12 mouse cellular contexts compared by ENCODE assay signal in genomic region chr12:105016639-105017038, GRCm38 (mm10). TPM values are rescaled to one million over a fixed set of nuclear protein-coding genes. Genes with fewer than 3 reads are reported as not detected.
DNase-seq lines count a peak whose midpoint lies in the region; ATAC-seq lines count a peak whose summit lies in the region.
"Had no signal": no experiment of that assay in that cellular context is flagged by ENCODE, and none has a peak within 500 bp of the region (broad histone marks: within the 10 kb centered on the region; RNA-seq: fewer than 3 reads in every experiment).

No protein-coding gene starts in this region.

- 53% methylated on average over 10 of the region's 10 CpGs for WGBS in limb, embryonic 12.5 days
- 70% methylated on average over 10 of the region's 10 CpGs for WGBS in limb, embryonic 10.5 days
- 59% methylated on average over 10 of the region's 10 CpGs for WGBS in forebrain, embryonic 15.5 days
- 61% methylated on average over 10 of the region's 10 CpGs for WGBS in kidney, embryonic 16.5 days
- WGBS in neural tube, embryonic 15.5 days = 26% methylated on average over 10 of the region's 10 CpGs

- peak; percentile 63; the same call in 1 of the 2 replicates for ATAC-seq in limb, embryonic 12.5 days (ENCODE audit: insufficient number of reproducible peaks, insufficient read depth, low FRiP score, low TSS enrichment, low read depth)
- ATAC-seq in forebrain, embryonic 15.5 days (replicated peaks) = 0 out of 2 replicates have a peak, but pooled peaks have one; percentile 23
- ATAC-seq in kidney, embryonic 16.5 days (ENCODE audit: low FRiP score, low TSS enrichment) = peak; percentile 91
- ATAC-seq in neural tube, embryonic 15.5 days (ENCODE audit: low FRiP score) = peak; percentile 81

- 0 out of 2 replicates have a peak, but pooled peaks cover 4% of the 10 kb centered on the region for H3K27me3 ChIP-seq in limb, embryonic 12.5 days
- H3K27me3 ChIP-seq in limb, embryonic 10.5 days (ENCODE audit: low read depth, poor library complexity, severe bottlenecking) = peaks cover 9% of the 10 kb centered on the region
- no peaks in the 10 kb centered on the region for H3K27me3 ChIP-seq in forebrain, embryonic 15.5 days
- no peaks in the 10 kb centered on the region for H3K27me3 ChIP-seq in kidney, embryonic 16.5 days (ENCODE audit: insufficient read depth, low read length)
- H3K27me3 ChIP-seq in neural tube, embryonic 15.5 days (replicated peaks) = peaks cover 13% of the 10 kb centered on the region
- H3K27me3 ChIP-seq: embryonic facial prominence, embryonic 13.5 days had no signal

- no peak overlapping the region for H3K4me3 ChIP-seq in limb, embryonic 12.5 days (replicated peaks)
- no peak overlapping the region for H3K4me3 ChIP-seq in limb, embryonic 10.5 days
- no peak overlapping the region for H3K4me3 ChIP-seq in forebrain, embryonic 15.5 days
- H3K4me3 ChIP-seq in kidney, embryonic 16.5 days (ENCODE audit: low read length) = no peak overlapping the region
- no peak overlapping the region for H3K4me3 ChIP-seq in neural tube, embryonic 15.5 days (replicated peaks)
- H3K4me3 ChIP-seq: embryonic facial prominence, embryonic 13.5 days had no signal

- no peaks in the 10 kb centered on the region for H3K9me3 ChIP-seq in limb, embryonic 12.5 days
- H3K9me3 ChIP-seq in limb, embryonic 10.5 days (replicated peaks) = no peaks in the 10 kb centered on the region
- H3K9me3 ChIP-seq in forebrain, embryonic 15.5 days = no peaks in the 10 kb centered on the region
- H3K9me3 ChIP-seq in kidney, embryonic 16.5 days (ENCODE audit: low read length) = no peaks in the 10 kb centered on the region
- no peaks in the 10 kb centered on the region for H3K9me3 ChIP-seq in neural tube, embryonic 15.5 days (replicated peaks)
- H3K9me3 ChIP-seq: embryonic facial prominence, embryonic 13.5 days had no signal

- no peak for DNase-seq in limb, embryonic 10.5 days (ENCODE audit: low spot score)
- no peak for DNase-seq in layer of hippocampus, adult 9-10 months (ENCODE audit: low spot score)
- DNase-seq in lung, postnatal 25 days (ENCODE audit: low spot score) = no peak
- DNase-seq: heart, postnatal 4 days; lung, postnatal 10 days; right cerebral cortex, postnatal 4 days; thymus, postnatal 25 days had no signal

- H3K4me2 ChIP-seq in limb, embryonic 12.5 days = no peak overlapping the region
- H3K4me2 ChIP-seq in forebrain, embryonic 15.5 days (replicated peaks) = no peak overlapping the region
- peak overlapping the region; percentile 13; the same call in 1 of the 2 replicates for H3K4me2 ChIP-seq in kidney, embryonic 16.5 days (replicated peaks; ENCODE audit: low read depth, low read length)
- H3K4me2 ChIP-seq in neural tube, embryonic 15.5 days = 0 out of 2 replicates have a peak overlapping the region, but pooled peaks have one; percentile 6
- H3K4me2 ChIP-seq: embryonic facial prominence, embryonic 13.5 days had no signal

- H3K9ac ChIP-seq in limb, embryonic 12.5 days (replicated peaks) = no peak overlapping the region
- no peak overlapping the region for H3K9ac ChIP-seq in forebrain, embryonic 15.5 days (replicated peaks)
- no peak overlapping the region for H3K9ac ChIP-seq in kidney, embryonic 16.5 days (replicated peaks; ENCODE audit: low read length)
- no peak overlapping the region for H3K9ac ChIP-seq in neural tube, embryonic 15.5 days (replicated peaks)
- H3K9ac ChIP-seq: embryonic facial prominence, embryonic 13.5 days had no signal

- peaks cover 24% of the 10 kb centered on the region for H3K4me1 ChIP-seq in limb, embryonic 12.5 days (replicated peaks)
- peaks cover 23% of the 10 kb centered on the region for H3K4me1 ChIP-seq in limb, embryonic 10.5 days
- peaks cover 11% of the 10 kb centered on the region for H3K4me1 ChIP-seq in forebrain, embryonic 15.5 days
- H3K4me1 ChIP-seq in kidney, embryonic 16.5 days (ENCODE audit: insufficient read depth, low read length) = peaks cover 18% of the 10 kb centered on the region
- H3K4me1 ChIP-seq in neural tube, embryonic 15.5 days = peaks cover 16% of the 10 kb centered on the region

- no peaks in the 10 kb centered on the region for H3K36me3 ChIP-seq in limb, embryonic 12.5 days
- no peaks in the 10 kb centered on the region for H3K36me3 ChIP-seq in limb, embryonic 10.5 days
- H3K36me3 ChIP-seq in forebrain, embryonic 15.5 days = no peaks in the 10 kb centered on the region
- H3K36me3 ChIP-seq in kidney, embryonic 16.5 days (ENCODE audit: insufficient read depth, low read length) = no peaks in the 10 kb centered on the region
- no peaks in the 10 kb centered on the region for H3K36me3 ChIP-seq in neural tube, embryonic 15.5 days
- H3K36me3 ChIP-seq: embryonic facial prominence, embryonic 13.5 days had no signal

- H3K27ac ChIP-seq in limb, embryonic 12.5 days = no peak overlapping the region
- no peak overlapping the region for H3K27ac ChIP-seq in limb, embryonic 10.5 days
- H3K27ac ChIP-seq in forebrain, embryonic 15.5 days (replicated peaks) = 0 out of 2 replicates have a peak overlapping the region, but pooled peaks have one; percentile 35
- H3K27ac ChIP-seq in kidney, embryonic 16.5 days (ENCODE audit: low read length) = peak overlapping the region; percentile 61; the same call in 1 of the 2 replicates
- H3K27ac ChIP-seq in neural tube, embryonic 15.5 days (replicated peaks) = peak overlapping the region; percentile 49
- H3K27ac ChIP-seq: embryonic facial prominence, embryonic 13.5 days had no signal

RNA-seq across cellular contexts. Expression of gene Syne3, which starts 7.0 kb away (rescaled TPM):
- polyA plus RNA-seq in limb, embryonic 12.5 days (2016; fragmentation: Nextera tagmentation; extraction: Ambion mirVana) = 0.54 and 0.61 TPM in 2 replicates
- 0.09 and 0.25 TPM in 2 replicates for polyA plus RNA-seq in limb, embryonic 10.5 days (2016; fragmentation: Nextera tagmentation; extraction: Ambion mirVana)
- polyA plus RNA-seq in forebrain, embryonic 15.5 days (2015; fragmentation: Nextera tagmentation; extraction: Ambion mirVana) = 0.11 TPM in 1 of 2 replicates, not detected in the other
- polyA plus RNA-seq in kidney, embryonic 16.5 days (2015; fragmentation: Nextera tagmentation; extraction: Ambion mirVana) = 0.51 and 1.1 TPM in 2 replicates
- polyA plus RNA-seq in neural tube, embryonic 15.5 days (2015; fragmentation: Nextera tagmentation; extraction: Ambion mirVana) = 0.28 and 0.66 TPM in 2 replicates

RNA-seq across cellular contexts. Expression of gene Glrx5, which starts 15.8 kb away (rescaled TPM):
- 171 and 180 TPM in 2 replicates for polyA plus RNA-seq in limb, embryonic 12.5 days (2016; fragmentation: Nextera tagmentation; extraction: Ambion mirVana)
- 215 and 255 TPM in 2 replicates for polyA plus RNA-seq in limb, embryonic 10.5 days (2016; fragmentation: Nextera tagmentation; extraction: Ambion mirVana)
- polyA plus RNA-seq in forebrain, embryonic 15.5 days (2015; fragmentation: Nextera tagmentation; extraction: Ambion mirVana) = 145 and 149 TPM in 2 replicates
- 162 and 174 TPM in 2 replicates for polyA plus RNA-seq in kidney, embryonic 16.5 days (2015; fragmentation: Nextera tagmentation; extraction: Ambion mirVana)
- 174 and 186 TPM in 2 replicates for polyA plus RNA-seq in neural tube, embryonic 15.5 days (2015; fragmentation: Nextera tagmentation; extraction: Ambion mirVana)

Comparison
In these comparisons a context has a peak if more than half of its experiments do, and no peak if none do; other contexts are left out.
1. ATAC-seq: peak in every context shown above with its lines; median percentile 91 in kidney, embryonic 16.5 days; 81 in neural tube, embryonic 15.5 days; 63 in limb, embryonic 12.5 days; 23 in forebrain, embryonic 15.5 days.
2. H3K27ac ChIP-seq: peak in forebrain, embryonic 15.5 days (single experiment), kidney, embryonic 16.5 days (single experiment) and neural tube, embryonic 15.5 days (single experiment); none in limb, embryonic 12.5 days (single experiment) and limb, embryonic 10.5 days (single experiment).
3. H3K4me2 ChIP-seq: peak in kidney, embryonic 16.5 days (single experiment) and neural tube, embryonic 15.5 days (single experiment); none in limb, embryonic 12.5 days (single experiment) and forebrain, embryonic 15.5 days (single experiment).